Comparison of ENCODE assay signal across 8 mouse cellular contexts in the genomic region with DNA sequence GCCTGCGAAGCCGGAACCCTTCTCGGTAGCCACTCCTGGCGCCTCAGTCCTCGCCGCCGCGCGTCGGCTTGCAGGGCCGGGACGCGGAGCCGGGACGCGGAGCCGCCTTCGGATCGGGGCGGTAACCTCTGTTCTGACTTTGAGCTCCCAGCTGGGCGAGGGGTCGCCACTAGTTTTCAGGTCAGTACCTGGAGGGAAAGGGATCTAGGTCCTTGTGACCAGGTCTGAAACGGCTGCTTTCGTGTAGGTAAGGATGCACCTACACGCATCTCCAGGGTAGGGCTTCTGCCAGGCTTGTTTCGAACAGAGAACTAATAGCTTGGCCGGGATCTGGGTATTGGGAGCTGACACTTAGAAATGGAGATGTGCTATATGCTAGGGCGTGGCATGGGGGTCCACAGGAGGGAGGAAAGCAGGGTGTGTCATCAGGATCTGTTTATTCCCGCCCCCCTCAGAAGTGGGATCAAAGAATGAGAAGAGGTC. TPM values are rescaled to one million over a fixed set of nuclear protein-coding genes. Genes with fewer than 3 reads are reported as not detected.
DNase-seq lines count a peak whose midpoint lies in the region; ATAC-seq and TF ChIP-seq lines count a peak whose summit lies in the region.

No protein-coding gene starts in this region.

- DNase-seq in heart, embryonic 10.5 days (ENCODE audit: low spot score): no peak
- no peak for DNase-seq in heart, postnatal 4 days
- DNase-seq in forebrain, embryonic 11.5 days (ENCODE audit: low spot score): no peak
- DNase-seq in liver, embryonic 13.5 days: no peak
- no peak for DNase-seq in layer of hippocampus, adult 9-11 months
- no peak for DNase-seq in gastrocnemius, postnatal 10 days

- ATAC-seq in forebrain, embryonic 11.5 days (replicated peaks; ENCODE audit: low FRiP score): no peak; the same call in none of the 2 replicates
- ATAC-seq in liver, embryonic 13.5 days (ENCODE audit: low read depth): peak; percentile 88
- peak; percentile 48; the same call in 1 of the 2 replicates for ATAC-seq in stomach, embryonic 16.5 days (ENCODE audit: insufficient read depth, low FRiP score)

- no peak for TF ChIP-seq POLR2A in ES-Bruce4 (IDR thresholded peaks at IDR 0.05; ENCODE audit: insufficient read depth, low read length)

- no peaks in the 10 kb centered on the region for H3K9me3 ChIP-seq in heart, embryonic 10.5 days
- no peaks in the 10 kb centered on the region for H3K9me3 ChIP-seq in ES-Bruce4 (replicated peaks; ENCODE audit: control insufficient read depth, insufficient read depth, low read length, poor library complexity, severe bottlenecking)
- no peaks in the 10 kb centered on the region for H3K9me3 ChIP-seq in forebrain, embryonic 11.5 days (ENCODE audit: control insufficient read depth, low read length)
- no peaks in the 10 kb centered on the region for H3K9me3 ChIP-seq in liver, embryonic 13.5 days (replicated peaks)
- no peaks in the 10 kb centered on the region for H3K9me3 ChIP-seq in stomach, embryonic 16.5 days (replicated peaks; ENCODE audit: control insufficient read depth, low read length)

- H3K4me1 ChIP-seq in heart, embryonic 10.5 days: peaks cover 20% of the 10 kb centered on the region
- H3K4me1 ChIP-seq in ES-Bruce4 (ENCODE audit: control insufficient read depth, insufficient read depth, low read length): no peaks in the 10 kb centered on the region
- peaks cover 4% of the 10 kb centered on the region; the same call in 1 of the 2 replicates for H3K4me1 ChIP-seq in forebrain, embryonic 11.5 days (replicated peaks; ENCODE audit: control insufficient read depth, insufficient read depth, low read length)
- H3K4me1 ChIP-seq in liver, embryonic 13.5 days (replicated peaks): peaks cover 23% of the 10 kb centered on the region
- peaks cover 16% of the 10 kb centered on the region for H3K4me1 ChIP-seq in stomach, embryonic 16.5 days (ENCODE audit: control insufficient read depth, insufficient read depth, low read length)

- no peaks in the 10 kb centered on the region for H3K27me3 ChIP-seq in heart, embryonic 10.5 days (ENCODE audit: insufficient read depth, poor library complexity, severe bottlenecking)
- H3K27me3 ChIP-seq in ES-Bruce4 (ENCODE audit: control insufficient read depth, insufficient read depth, low read length, poor library complexity, severe bottlenecking): no peaks in the 10 kb centered on the region
- H3K27me3 ChIP-seq in forebrain, embryonic 11.5 days (ENCODE audit: control insufficient read depth, insufficient read depth, low read length): no peaks in the 10 kb centered on the region
- no peaks in the 10 kb centered on the region for H3K27me3 ChIP-seq in liver, embryonic 13.5 days
- H3K27me3 ChIP-seq in stomach, embryonic 16.5 days (ENCODE audit: control insufficient read depth, insufficient read depth, low read length): no peaks in the 10 kb centered on the region

- WGBS in heart, embryonic 10.5 days: under 1% methylated on average over 29 of the region's 29 CpGs
- WGBS in forebrain, embryonic 11.5 days: 0% methylated on average over 29 of the region's 29 CpGs
- under 1% methylated on average over 29 of the region's 29 CpGs for WGBS in liver, embryonic 13.5 days (ENCODE audit: insufficient replicate concordance)
- under 1% methylated on average over 29 of the region's 29 CpGs for WGBS in stomach, embryonic 16.5 days

- H3K27ac ChIP-seq in heart, embryonic 10.5 days: peak overlapping the region; percentile 92
- H3K27ac ChIP-seq in ES-Bruce4 (ENCODE audit: insufficient read depth, low read length): peak overlapping the region; percentile 26; the same call in 1 of the 2 replicates
- peak overlapping the region; percentile 55 for H3K27ac ChIP-seq in forebrain, embryonic 11.5 days (ENCODE audit: low read depth, low read length)
- H3K27ac ChIP-seq in liver, embryonic 13.5 days: peak overlapping the region; percentile 80
- H3K27ac ChIP-seq in stomach, embryonic 16.5 days (ENCODE audit: low read length): peak overlapping the region; percentile 7; the same call in 1 of the 2 replicates

- TF ChIP-seq EP300 in ES-Bruce4 (IDR thresholded peaks at IDR 0.05; ENCODE audit: insufficient read depth, low read depth, low read length): no peak

- peaks cover 12% of the 10 kb centered on the region for H3K36me3 ChIP-seq in heart, embryonic 10.5 days
- peaks cover 12% of the 10 kb centered on the region for H3K36me3 ChIP-seq in ES-Bruce4 (ENCODE audit: control insufficient read depth, insufficient read depth, low read length, poor library complexity, severe bottlenecking)
- no peaks in the 10 kb centered on the region; the same call in 1 of the 2 replicates for H3K36me3 ChIP-seq in forebrain, embryonic 11.5 days (ENCODE audit: control insufficient read depth, insufficient read depth, low read length)
- H3K36me3 ChIP-seq in liver, embryonic 13.5 days: peaks cover 19% of the 10 kb centered on the region
- H3K36me3 ChIP-seq in stomach, embryonic 16.5 days (ENCODE audit: control insufficient read depth, insufficient read depth, low read length): no peaks in the 10 kb centered on the region

- no peak for TF ChIP-seq CTCF in ES-Bruce4 (IDR thresholded peaks at IDR 0.05; ENCODE audit: low read depth, low read length)

- H3K9ac ChIP-seq in ES-Bruce4 (ENCODE audit: low read depth, poor library complexity, severe bottlenecking): peak overlapping the region; percentile 86
- H3K9ac ChIP-seq in forebrain, embryonic 11.5 days (ENCODE audit: low read length): peak overlapping the region; percentile 91
- peak overlapping the region; percentile 86 for H3K9ac ChIP-seq in liver, embryonic 13.5 days
- peak overlapping the region; percentile 82 for H3K9ac ChIP-seq in stomach, embryonic 16.5 days (ENCODE audit: low read length)

- H3K4me3 ChIP-seq in heart, embryonic 10.5 days: peak overlapping the region; percentile 94
- peak overlapping the region; percentile 97 for H3K4me3 ChIP-seq in ES-Bruce4 (ENCODE audit: low read depth, low read length)
- H3K4me3 ChIP-seq in forebrain, embryonic 11.5 days (ENCODE audit: low read depth, low read length): peak overlapping the region; percentile 86
- H3K4me3 ChIP-seq in liver, embryonic 13.5 days (replicated peaks): peak overlapping the region; percentile 81
- H3K4me3 ChIP-seq in stomach, embryonic 16.5 days (replicated peaks; ENCODE audit: low read length): peak overlapping the region; percentile 63

- peak overlapping the region; percentile 77 for H3K4me2 ChIP-seq in forebrain, embryonic 11.5 days (ENCODE audit: low read depth, low read length, severe bottlenecking)
- peak overlapping the region; percentile 90 for H3K4me2 ChIP-seq in liver, embryonic 13.5 days
- peak overlapping the region; percentile 78 for H3K4me2 ChIP-seq in stomach, embryonic 16.5 days (ENCODE audit: low read depth, low read length)

RNA-seq across cellular contexts. Expression of a gene that starts 0.4 kb away (rescaled TPM):
- polyA plus RNA-seq in heart, embryonic 10.5 days (2016; fragmentation: Nextera tagmentation; extraction: Ambion mirVana): 18.0 and 18.4 TPM in 2 replicates
- total RNA-seq in heart, postnatal 4 days (2021): 10 to 100 TPM; 18.0 to 22.5 TPM
- polyA plus RNA-seq in ES-Bruce4 (2011; ENCODE audit: insufficient read depth, insufficient read length, low read depth, missing spikeins): 88.7 and 99.4 TPM in 2 replicates
- 28.0 and 31.0 TPM in 2 replicates for polyA plus RNA-seq in forebrain, embryonic 11.5 days (2014; fragmentation: Nextera tagmentation; extraction: Ambion mirVana)
- 11.3 and 12.9 TPM in 2 replicates for polyA plus RNA-seq in liver, embryonic 13.5 days (2015; fragmentation: Nextera tagmentation; extraction: Ambion mirVana)
- polyA plus RNA-seq in stomach, embryonic 16.5 days (2015; fragmentation: Nextera tagmentation; extraction: Ambion mirVana): 11.5 and 13.1 TPM in 2 replicates
- total RNA-seq in gastrocnemius, postnatal 10 days (2021): 1 to 10 TPM; 2.8 to 4.2 TPM

RNA-seq across cellular contexts. Expression of a gene that starts 22.6 kb away (rescaled TPM):
- polyA plus RNA-seq in heart, embryonic 10.5 days (2016; fragmentation: Nextera tagmentation; extraction: Ambion mirVana): 12.0 and 12.5 TPM in 2 replicates
- 10 to 100 TPM; 10.4 to 10.9 TPM for total RNA-seq in heart, postnatal 4 days (2021)
- 21.3 and 24.2 TPM in 2 replicates for polyA plus RNA-seq in ES-Bruce4 (2011; ENCODE audit: insufficient read depth, insufficient read length, low read depth, missing spikeins)
- 19.5 TPM in 2 replicates for polyA plus RNA-seq in forebrain, embryonic 11.5 days (2014; fragmentation: Nextera tagmentation; extraction: Ambion mirVana)
- 2.8 and 3.6 TPM in 2 replicates for polyA plus RNA-seq in liver, embryonic 13.5 days (2015; fragmentation: Nextera tagmentation; extraction: Ambion mirVana)
- polyA plus RNA-seq in stomach, embryonic 16.5 days (2015; fragmentation: Nextera tagmentation; extraction: Ambion mirVana): 14.7 and 14.8 TPM in 2 replicates
- 1 to 10 TPM; 7.7 to 8.0 TPM for total RNA-seq in gastrocnemius, postnatal 10 days (2021)

RNA-seq across cellular contexts. Expression of a gene that starts 33.6 kb away (rescaled TPM):
- polyA plus RNA-seq in heart, embryonic 10.5 days (2016; fragmentation: Nextera tagmentation; extraction: Ambion mirVana): 0.33 and 0.64 TPM in 2 replicates
- total RNA-seq in heart, postnatal 4 days (2021): 1 to 10 TPM; 1.5 to 1.7 TPM
- polyA plus RNA-seq in ES-Bruce4 (2011; ENCODE audit: insufficient read depth, insufficient read length, low read depth, missing spikeins): 0.37 and 0.52 TPM in 2 replicates
- polyA plus RNA-seq in forebrain, embryonic 11.5 days (2014; fragmentation: Nextera tagmentation; extraction: Ambion mirVana): 0.12 and 0.16 TPM in 2 replicates
- polyA plus RNA-seq in liver, embryonic 13.5 days (2015; fragmentation: Nextera tagmentation; extraction: Ambion mirVana): 0.10 and 0.15 TPM in 2 replicates
- polyA plus RNA-seq in stomach, embryonic 16.5 days (2015; fragmentation: Nextera tagmentation; extraction: Ambion mirVana): 0.31 and 0.32 TPM in 2 replicates
- total RNA-seq in gastrocnemius, postnatal 10 days (2021): 1 to 10 TPM; 4.2 to 4.3 TPM

Comparison
In these comparisons a context has a peak if more than half of its experiments do, and no peak if none do; other contexts are left out.
1. H3K27ac ChIP-seq: peak in every context shown above with its lines; median percentile 92 in heart, embryonic 10.5 days; 80 in liver, embryonic 13.5 days; 55 in forebrain, embryonic 11.5 days; 26 in ES-Bruce4; 7 in stomach, embryonic 16.5 days.